Mouse (Mus musculus) induced T-regulatory cell, adult 2 months (primary cell): ENCODE data around the gene D17Wsu92e.

ENCODE experiments used
- DNase-seq: peaks from one replicate; pipeline ENCODE4 v3.0.0-alpha.2; 2012; ENCODE audit warnings: low read depth

The D17Wsu92e gene

GRCm38 (mm10) chr17:27790015-27790414 lies 30.4 kb downstream of the D17Wsu92e start:
- DNase-seq, result peak; percentile 55

- no peak for DNase-seq
These were observed 31.8 kb downstream of the D17Wsu92e start for GRCm38 (mm10) chr17:27788456-27789172.

- DNase-seq, result peak; percentile 35
These were observed 36.9 kb downstream of the D17Wsu92e start for GRCm38 (mm10) chr17:27783567-27783966.

- DNase-seq, result no peak
These were observed 39.3 kb downstream of the D17Wsu92e start for GRCm38 (mm10) chr17:27781059-27781687.

- no peak for DNase-seq
These were observed 40.7 kb downstream of the D17Wsu92e start for GRCm38 (mm10) chr17:27779755-27780154.

GRCm38 (mm10) chr17:27778671-27779355 lies 41.6 kb downstream of the D17Wsu92e start:
- no peak for DNase-seq

GRCm38 (mm10) chr17:27777823-27778222 lies 42.6 kb downstream of the D17Wsu92e start:
- no peak for DNase-seq

- no peak for DNase-seq
These were observed 46.2 kb downstream of the D17Wsu92e start for GRCm38 (mm10) chr17:27774198-27774597.

- DNase-seq, result no peak
These were observed 48.8 kb downstream of the D17Wsu92e start for GRCm38 (mm10) chr17:27771616-27772015.

- DNase-seq, result peak; percentile 76
These were observed 51.5 kb downstream of the D17Wsu92e start for GRCm38 (mm10) chr17:27768817-27769542.

- no peak for DNase-seq
These were observed 52.9 kb downstream of the D17Wsu92e start for GRCm38 (mm10) chr17:27767543-27767942.

GRCm38 (mm10) chr17:27767120-27767519 lies 53.3 kb downstream of the D17Wsu92e start:
- no peak for DNase-seq

GRCm38 (mm10) chr17:27765066-27765465 lies 55.4 kb downstream of the D17Wsu92e start:
- no peak for DNase-seq

GRCm38 (mm10) chr17:27764453-27764852 lies 56.0 kb downstream of the D17Wsu92e start:
- DNase-seq, result peak; percentile 45

GRCm38 (mm10) chr17:27762884-27763283 lies 57.6 kb downstream of the D17Wsu92e start:
- no peak for DNase-seq

- peak; percentile 65 for DNase-seq
These were observed 58.7 kb downstream of the D17Wsu92e start for GRCm38 (mm10) chr17:27761639-27762336.

- no peak for DNase-seq
These were observed 60.3 kb downstream of the D17Wsu92e start for GRCm38 (mm10) chr17:27760169-27760568.

GRCm38 (mm10) chr17:27751314-27752202 lies 68.9 kb downstream of the D17Wsu92e start:
- DNase-seq, result no peak

GRCm38 (mm10) chr17:27750451-27750942 lies 70.0 kb downstream of the D17Wsu92e start:
- DNase-seq, result no peak

GRCm38 (mm10) chr17:27748123-27748522 lies 72.3 kb downstream of the D17Wsu92e start:
- DNase-seq, result no peak
